Mouse (Mus musculus): Measurements from ENCODE around the gene Shisa7.
"Not testable (repeated sequence)": the region's sequence is repeated elsewhere in the genome, so short reads cannot be mapped to it uniquely, and the experiment has no call there.

Gene Shisa7

GRCm38 (mm10) chr7:4795767-4796433, 48.6 kb downstream of the Shisa7 start:
- DNase-seq (ENCODE audit: low spot score in 2 of 2): no peak

DNA sequence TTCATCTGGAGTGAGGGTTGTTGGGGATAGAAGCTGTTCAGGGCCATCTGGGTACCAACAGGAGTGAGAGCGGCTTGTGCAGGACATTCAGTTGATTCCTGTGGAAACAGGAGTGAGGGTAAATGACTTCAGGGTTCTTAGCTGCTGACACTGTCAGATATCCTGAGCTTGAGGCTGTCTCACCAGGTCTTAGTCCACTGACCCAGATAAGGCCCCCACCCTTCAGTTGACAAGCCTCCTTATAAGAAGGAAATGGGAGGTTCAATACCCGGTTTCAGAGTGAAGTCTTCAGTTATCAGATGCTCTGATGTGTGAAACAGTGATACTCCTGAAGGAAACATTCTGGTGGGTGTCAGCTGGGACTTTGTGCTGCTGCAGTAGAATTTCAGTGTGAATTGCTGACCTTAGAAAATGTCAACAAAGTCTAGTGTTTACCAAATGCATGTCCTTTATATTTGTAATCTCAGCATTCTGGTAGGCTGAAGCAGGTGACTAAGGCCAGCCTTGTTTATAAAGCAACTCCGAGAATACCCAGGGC, 49.8 kb downstream of the Shisa7 start:
- no peak for DNase-seq (ENCODE audit: low spot score in 2 of 2)

DNA sequence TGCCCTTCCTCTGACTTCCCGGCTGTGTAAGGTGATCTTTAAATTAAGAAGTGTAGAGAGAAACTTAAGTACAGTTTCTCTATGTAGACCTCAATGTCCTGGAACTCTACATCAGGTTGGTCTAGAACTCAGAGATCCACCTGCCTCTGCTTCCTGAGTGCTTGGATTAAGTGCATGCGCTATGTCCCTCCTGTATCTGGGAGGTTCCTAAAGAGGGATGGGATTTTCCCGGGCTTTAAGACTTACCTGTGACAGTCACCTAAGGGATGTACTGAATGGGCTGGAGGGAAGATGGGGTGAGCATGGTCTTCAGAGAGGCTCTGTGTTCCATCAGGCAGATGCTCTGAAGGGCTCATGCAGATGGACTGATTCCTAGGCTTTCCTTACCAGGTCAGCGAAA, 50.8 kb downstream of the Shisa7 start:
- DNase-seq (ENCODE audit: low spot score in 2 of 2): no peak

GRCm38 (mm10) chr7:4793248-4793647, 51.2 kb downstream of the Shisa7 start:
- DNase-seq (ENCODE audit: low spot score in 2 of 2): not testable (repeated sequence)

DNA sequence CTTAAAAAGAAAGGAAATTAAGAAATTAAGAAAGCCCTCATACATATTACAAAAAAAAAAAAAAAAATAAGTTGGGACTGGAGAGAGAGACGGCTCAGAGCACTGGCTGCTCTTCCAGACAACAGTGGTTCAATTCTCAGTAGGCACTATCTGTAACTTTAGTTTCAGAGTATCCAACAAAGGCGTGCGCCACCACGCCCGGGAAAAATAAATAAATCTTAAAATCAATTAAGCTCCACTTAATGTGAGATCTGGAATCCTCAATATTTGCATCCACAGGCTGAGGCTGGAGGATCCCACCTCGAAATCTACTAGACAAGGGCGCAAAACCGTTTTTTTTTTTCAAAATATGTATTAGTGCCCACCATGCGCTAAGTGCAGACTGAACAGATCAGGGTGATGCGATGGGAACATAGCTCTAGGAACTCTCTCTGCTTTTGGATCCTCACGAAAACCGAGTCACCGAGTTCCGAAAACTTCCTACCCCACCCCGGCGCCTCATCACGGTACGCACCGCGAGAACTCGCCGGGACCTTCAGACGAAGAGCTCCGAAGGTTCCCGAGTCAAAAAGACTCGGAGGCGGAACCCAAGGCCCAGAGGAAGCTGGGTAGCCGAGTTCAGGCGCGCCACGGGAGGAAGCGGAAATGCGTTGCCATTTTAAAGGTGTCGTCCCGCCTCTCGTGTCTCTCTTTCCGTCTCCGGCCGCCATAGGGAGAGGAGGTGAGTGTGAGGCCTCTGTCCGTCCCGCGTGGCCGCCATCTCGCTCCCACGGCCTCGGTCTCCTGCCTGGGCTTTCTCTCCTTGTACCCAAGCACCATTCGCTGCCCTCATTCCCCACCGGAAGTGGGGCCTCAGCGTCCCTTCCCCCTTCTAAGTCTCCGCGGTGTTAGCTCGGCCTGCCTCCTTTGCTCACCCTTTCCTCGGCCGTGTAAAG, 52.0 kb downstream of the Shisa7 start, which contains the start of gene Rpl28:
Rpl28 (plus strand) TSS at position 597 of the 935 bp plus-strand sequence.
- peak; percentile 79 to 91 for DNase-seq (ENCODE audit: low spot score in 2 of 2)

DNA sequence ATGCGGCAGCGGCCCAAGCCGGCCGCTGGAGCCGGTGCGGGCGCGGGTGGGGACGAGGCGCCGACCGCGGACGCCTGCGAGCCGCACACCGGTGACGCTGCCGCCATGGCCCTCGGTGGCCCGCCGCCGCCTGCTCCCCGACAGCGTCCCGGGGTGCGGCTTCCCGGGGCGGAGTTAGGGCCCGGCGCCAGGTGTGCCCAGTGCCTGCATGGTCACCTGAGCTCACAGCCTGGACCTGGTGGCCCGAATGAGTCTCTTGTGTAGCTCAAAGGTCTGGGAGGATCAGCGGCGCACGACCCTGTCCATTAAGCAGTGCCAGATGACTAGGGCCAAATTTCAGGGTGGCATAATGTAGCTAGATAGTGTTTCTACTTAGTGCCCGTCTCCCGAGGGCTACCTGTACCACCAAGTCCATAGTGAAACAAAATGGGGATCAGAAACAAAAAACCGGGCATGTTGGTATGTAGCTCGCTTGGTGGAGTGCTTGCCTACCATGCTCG, 55.0 kb downstream of the Shisa7 start, which contains the start of gene Tmem238:
Tmem238 (minus strand) TSS at position 221 of the 500 bp plus-strand sequence.
- DNase-seq (ENCODE audit: low spot score in 2 of 2): no peak

- peak; percentile 34 to 68 for DNase-seq (ENCODE audit: low spot score in 2 of 2)
Observed at GRCm38 (mm10) chr7:4788499-4789435, 55.7 kb downstream of the Shisa7 start.

- no peak for DNase-seq (ENCODE audit: low spot score in 2 of 2)
Observed at GRCm38 (mm10) chr7:4783667-4784268, 60.7 kb downstream of the Shisa7 start.

DNA sequence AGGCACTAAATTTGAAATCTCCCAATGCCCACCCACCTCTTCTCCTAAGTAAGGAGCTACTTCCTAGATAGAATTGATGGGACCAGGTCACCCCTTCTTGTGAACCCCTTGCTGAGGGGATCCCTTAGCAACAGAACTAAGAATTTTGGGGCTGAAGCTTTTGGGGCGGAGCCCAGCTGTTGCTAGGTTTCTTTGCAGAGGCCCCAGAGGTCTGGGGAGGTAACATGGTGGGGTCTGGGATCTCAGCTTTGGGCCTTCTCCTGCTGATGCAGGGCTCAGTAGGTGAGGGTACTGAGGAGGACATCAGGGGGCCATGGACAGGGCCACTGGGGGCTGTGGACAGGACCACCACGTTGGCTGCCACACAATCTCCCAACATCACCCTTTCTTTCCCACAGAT, 61.7 kb downstream of the Shisa7 start, which contains the start of the genes Il11 and Tmem190:
Il11 (minus strand) TSS at position 101 of the 400 bp plus-strand sequence.
Tmem190 (plus strand) TSS at position 179 of the 400 bp plus-strand sequence.
- no peak for DNase-seq (ENCODE audit: low spot score in 2 of 2)

DNA sequence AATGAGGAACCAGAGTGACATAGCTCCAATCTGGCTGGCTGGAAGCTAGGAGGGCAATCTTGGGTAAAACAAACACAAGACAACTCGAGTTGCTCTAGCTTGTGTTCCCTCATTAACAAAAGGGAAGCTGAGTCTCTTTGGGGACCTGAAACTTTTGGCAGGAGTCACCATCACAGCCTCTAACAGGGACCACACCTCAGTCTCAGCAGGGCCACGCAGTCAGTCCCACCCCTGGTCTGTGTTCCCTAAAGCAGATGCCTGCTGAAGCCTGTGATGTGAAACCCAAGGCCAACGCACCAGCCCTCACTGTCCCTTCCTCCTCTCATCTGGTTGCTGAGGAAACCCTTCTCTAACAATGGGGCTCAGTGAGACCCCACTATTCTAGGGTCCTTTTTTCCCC, 62.4 kb downstream of the Shisa7 start:
- DNase-seq (ENCODE audit: low spot score in 2 of 2): no peak

DNA sequence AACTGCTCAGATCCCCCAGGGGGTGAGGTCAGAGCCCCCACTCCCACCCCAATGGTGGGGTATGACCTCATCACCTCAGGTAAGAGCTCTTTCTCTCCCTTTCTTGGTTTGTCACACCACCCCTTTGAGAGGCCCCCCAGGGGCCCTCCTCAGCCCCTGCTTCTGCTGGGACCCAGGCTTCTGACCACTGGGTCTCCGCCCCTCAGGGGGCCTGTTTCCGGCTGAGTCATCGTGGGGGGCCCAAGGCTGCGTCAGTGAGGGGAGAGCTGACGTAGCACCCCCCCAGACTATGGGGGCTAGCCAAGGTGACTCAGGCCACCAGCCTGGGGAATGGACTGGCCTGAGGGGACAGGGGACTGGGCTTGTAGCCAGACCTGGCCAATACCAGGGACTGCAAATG, 64.6 kb downstream of the Shisa7 start:
- DNase-seq (ENCODE audit: low spot score in 2 of 2): no peak

DNA sequence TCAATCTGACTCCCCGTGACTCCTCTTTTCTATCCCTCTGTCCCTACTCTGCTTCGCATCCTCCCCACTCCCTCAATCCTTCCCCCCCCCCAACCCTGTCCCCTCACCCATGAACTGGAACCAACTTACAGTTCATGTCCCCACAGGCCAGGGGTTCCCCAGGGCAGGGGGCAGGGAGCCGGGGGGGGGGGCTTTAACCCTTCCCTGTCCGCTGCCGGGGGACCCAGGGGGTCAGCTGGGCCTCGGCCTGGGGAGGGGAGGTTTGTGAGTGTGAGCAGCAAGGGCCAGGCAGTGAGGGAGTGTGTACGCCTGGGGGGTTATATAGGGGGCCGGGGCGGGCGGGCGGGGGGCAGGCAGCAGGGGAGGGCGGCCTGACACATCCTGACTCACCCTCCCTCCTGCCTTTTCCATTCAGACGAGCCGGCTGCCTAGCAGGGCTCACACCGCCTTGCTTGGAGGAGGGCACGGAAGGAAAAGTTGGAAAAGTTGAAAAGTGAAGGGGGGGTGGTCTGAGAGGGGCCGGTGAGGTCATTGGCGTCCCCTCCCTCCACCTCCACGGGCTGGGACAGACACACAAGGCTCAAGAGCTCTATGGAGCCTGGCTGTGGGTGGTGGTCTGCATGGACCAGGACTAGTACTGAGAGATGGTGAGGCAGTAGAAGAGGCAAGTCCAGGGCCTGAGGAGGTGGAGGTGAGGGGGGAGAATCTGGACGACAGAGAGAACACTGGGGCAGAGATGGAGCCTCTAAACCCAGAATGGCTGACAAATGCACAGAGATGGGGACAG, 66.5 kb downstream of the Shisa7 start:
- DNase-seq (ENCODE audit: low spot score in 2 of 2): no peak

DNA sequence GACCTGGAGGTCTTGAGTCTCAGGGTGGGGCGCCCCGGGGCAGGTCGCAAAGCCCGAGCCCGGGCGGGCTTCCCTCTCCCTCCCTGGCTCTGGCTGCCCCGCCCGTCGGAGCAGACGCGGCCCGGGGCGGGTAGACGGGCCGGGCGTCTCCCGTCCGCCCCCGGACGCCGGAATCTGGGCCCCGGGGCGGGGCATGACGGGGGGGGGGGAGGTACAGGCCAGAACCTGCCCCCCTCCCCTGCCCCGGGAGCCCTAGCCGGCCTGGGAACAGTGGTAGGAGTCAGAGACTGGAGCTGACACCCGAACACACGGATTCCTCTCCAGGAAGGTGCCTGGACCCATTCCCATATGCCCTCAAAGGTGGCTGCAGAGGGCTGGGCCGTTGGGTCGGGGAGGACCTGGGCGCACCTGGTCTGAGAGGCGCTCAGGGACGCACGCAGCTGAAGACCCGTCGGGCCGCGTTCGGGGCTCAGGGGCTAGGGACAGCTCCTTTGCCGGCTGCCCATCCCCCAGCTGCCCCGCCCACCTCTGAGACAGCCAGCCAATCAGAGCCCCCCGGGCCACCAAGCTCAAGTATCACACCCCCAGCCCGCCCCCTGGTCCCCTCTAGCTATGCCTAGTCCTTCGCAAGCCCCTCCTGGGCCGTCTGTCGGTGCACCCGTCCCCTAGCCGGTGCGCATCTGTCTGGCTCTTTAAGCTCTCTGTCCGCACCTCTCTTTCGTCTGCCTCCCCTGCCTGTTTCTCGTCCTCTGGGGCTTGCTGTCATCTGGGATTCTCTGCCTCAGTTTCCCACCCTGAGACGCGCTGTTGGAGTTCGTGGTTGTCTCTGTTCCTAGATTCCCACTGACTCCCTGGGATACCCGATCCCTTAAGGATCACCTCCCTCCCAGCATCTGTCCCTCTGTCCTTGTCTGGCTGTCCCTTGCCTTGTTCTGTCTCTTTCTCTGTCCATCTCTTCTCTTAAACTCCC, 67.3 kb downstream of the Shisa7 start:
- peak; percentile 39 to 61 for DNase-seq (ENCODE audit: low spot score in 2 of 2)

- no peak for DNase-seq (ENCODE audit: low spot score in 2 of 2)
Observed at GRCm38 (mm10) chr7:4776131-4776530, 68.4 kb downstream of the Shisa7 start.
